Mouse (Mus musculus) testis, adult 2 months (tissue): ENCODE results near the gene Frmd4a.

Source experiments
- CTCF ChIP-seq: fragments of 200-500 bp; IDR thresholded peaks from 2 replicates; pipeline ENCODE4 v1.5.1; 2012; ENCODE audit warnings: low read depth, mild to moderate bottlenecking, inconsistent platforms, low read length, moderate library complexity; ENCODE audit not compliant: control insufficient read depth, insufficient read depth, insufficient replicate concordance
- POLR2A ChIP-seq: fragments of 200-500 bp; IDR thresholded peaks from 2 replicates; pipeline ENCODE4 v1.6.1; 2012; ENCODE audit warnings: low read depth, mild to moderate bottlenecking, inconsistent platforms, low read length, moderate library complexity; ENCODE audit not compliant: control insufficient read depth

GRCm38 (mm10) chr2:4393046-4393445, 375.5 kb downstream of the Frmd4a start:
- no peak for TF ChIP-seq POLR2A
- no peak for TF ChIP-seq CTCF
